ENCODE assay signal across 8 mouse cellular contexts in genomic region chr6:145210816-145211338, GRCm38 (mm10). TPM values are rescaled to one million over a fixed set of nuclear protein-coding genes. Genes with fewer than 3 reads are reported as not detected.
DNase-seq lines count a peak whose midpoint lies in the region; ATAC-seq and TF ChIP-seq lines count a peak whose summit lies in the region.

Casc1 (minus strand) TSS chr6:145211005.
Etfrf1 (plus strand) TSS chr6:145211134.

- peak within 1 kb of the TSS; percentile 96 for H3K9ac ChIP-seq in ES-E14 (ENCODE audit: insufficient read depth, low read depth, low read length, poor library complexity, severe bottlenecking)
- peak within 1 kb of the TSS; percentile 69 for H3K9ac ChIP-seq in forebrain, embryonic 15.5 days (replicated peaks)

- peaks cover 0 to 5% of the 10 kb centered on the region in 2 experiments; a peak in 2 of 4 replicates for H3K4me1 ChIP-seq in ES-E14 (ENCODE audit: control insufficient read depth in 2 of 2, insufficient read depth in 2 of 2, low read length in 2 of 2, poor library complexity in 1 of 2)
- peaks cover 17% of the 10 kb centered on the region for H3K4me1 ChIP-seq in forebrain, embryonic 15.5 days
- no peaks in the 10 kb centered on the region; the same call in 1 of the 2 replicates for H3K4me1 ChIP-seq in lung, adult 2 months (ENCODE audit: control insufficient read depth, insufficient read depth, low read length)

- no peaks in the 10 kb centered on the region for H3K27me3 ChIP-seq in forebrain, embryonic 15.5 days

- peak within 1 kb of the TSS; percentile 99 for H3K27ac ChIP-seq in ES-E14 (ENCODE audit: insufficient read depth, low read depth, low read length, poor library complexity, severe bottlenecking)
- H3K27ac ChIP-seq in forebrain, embryonic 15.5 days (replicated peaks), result peak within 1 kb of the TSS; percentile 93

- in situ Hi-C loops in ES-E14 (cut with MboI; ENCODE audit: low sequenced_read_pairs in 2 of 2, unreplicated experiment in 2 of 2), result loop anchor here (10.0 to 25.0 kb wide), 2 partner anchors 126 to 134 kb away; no protein-coding TSS in a partner anchor

- peak; percentile 100 for ATAC-seq in forebrain, embryonic 15.5 days (replicated peaks)
- peak; percentile 95 for ATAC-seq in neutrophil, adult 5-6 weeks (ENCODE audit: extremely low read depth, insufficient number of reproducible peaks, low FRiP score, poor library complexity, severe bottlenecking)

- H3K4me2 ChIP-seq in forebrain, embryonic 15.5 days (replicated peaks), result peak within 1 kb of the TSS; percentile 60

- under 1% methylated on average over 36 of the region's 36 CpGs for WGBS in forebrain, embryonic 15.5 days
- WGBS in lung, adult 2 months, result under 1% methylated on average over 36 of the region's 36 CpGs

- H3K9me3 ChIP-seq in ES-E14 (ENCODE audit: control insufficient read depth, insufficient read depth, low read depth, low read length), result no peaks in the 10 kb centered on the region
- H3K9me3 ChIP-seq in forebrain, embryonic 15.5 days, result no peaks in the 10 kb centered on the region

- no peak for TF ChIP-seq CTCF in lung, adult 2 months (IDR thresholded peaks at IDR 0.05; ENCODE audit: insufficient read depth, low read length)

- intact Hi-C loops in heart, postnatal 25 days (cut with DNase I), result loop anchor here (2.0 kb wide), 1 partner anchor 38 kb away; no protein-coding TSS in a partner anchor

- DNase-seq in ES-E14 (ENCODE audit: low read depth, low spot score), result peak; percentile 100
- DNase-seq in cerebellum, adult 11-12 months, result peak; percentile 100
- peak; percentile 99 for DNase-seq in heart, postnatal 25 days (ENCODE audit: low spot score)
- DNase-seq in layer of hippocampus, adult 18-20 months (ENCODE audit: low spot score in 2 of 2), result peak; percentile 99
- peak; percentile 96 for DNase-seq in lung, adult 2 months
- DNase-seq in thymus, adult 18-20 months, result peak; percentile 98 to 100

- H3K36me3 ChIP-seq in ES-E14 (ENCODE audit: control insufficient read depth, insufficient read depth, low read length, poor library complexity, severe bottlenecking), result no peaks in the 10 kb centered on the region; the same call in none of the 2 replicates
- H3K36me3 ChIP-seq in forebrain, embryonic 15.5 days, result no peaks in the 10 kb centered on the region

- peak; percentile 93; the same call in 1 of the 2 replicates for TF ChIP-seq POLR2A in lung, adult 2 months (IDR thresholded peaks at IDR 0.05; ENCODE audit: borderline replicate concordance, extremely low read depth, low read depth, low read length)

- H3K4me3 ChIP-seq in ES-E14 (ENCODE audit: insufficient read depth in 1 of 2, low read depth in 1 of 2, low read length in 2 of 2, poor library complexity in 1 of 2, severe bottlenecking in 1 of 2), result peak within 1 kb of the TSS; percentile 79 to 88
- H3K4me3 ChIP-seq in forebrain, embryonic 15.5 days, result peak within 1 kb of the TSS; percentile 70
- H3K4me3 ChIP-seq in lung, adult 2 months (replicated peaks; ENCODE audit: extremely low read depth, low read depth, low read length), result peak within 1 kb of the TSS; percentile 84

TF ChIP-seq in ES-E14, 5 proteins besides CTCF, POLR2A, EP300 and RAD21:
- TF ChIP-seq MAFK (IDR thresholded peaks at IDR 0.05; ENCODE audit: insufficient read depth, low read depth, low read length), result no peak
- TF ChIP-seq HCFC1 (IDR thresholded peaks at IDR 0.05; ENCODE audit: borderline replicate concordance, insufficient read depth, low read length), result peak; percentile 53; the same call in 1 of the 2 replicates

RNA-seq across cellular contexts. Expression of gene Casc1, which starts in this region (rescaled TPM):
- total RNA-seq in ES-E14 (2012; rRNA removed), result 0.80 and 0.85 TPM in 2 replicates
- polyA plus RNA-seq in forebrain, embryonic 15.5 days (2015; fragmentation: Nextera tagmentation; extraction: Ambion mirVana), result 0.65 and 0.98 TPM in 2 replicates
- total RNA-seq in heart, postnatal 25 days (2021), result 1 to 10 TPM in 1 of 2 experiments, under 1 TPM in 1; 0.91 to 1.0 TPM
- total RNA-seq in layer of hippocampus, adult 18-20 months (2021), result 1 to 10 TPM; 1.0 to 1.3 TPM
- 3.2 and 4.5 TPM in 2 replicates for polyA plus RNA-seq in lung, adult 2 months (2012; rRNA removed)
- total RNA-seq in neutrophil, adult 5-6 weeks (2017), result 5.6 and 6.4 TPM in 2 replicates

RNA-seq across cellular contexts. Expression of gene Etfrf1, which starts in this region (rescaled TPM):
- 11.4 and 12.9 TPM in 2 replicates for total RNA-seq in ES-E14 (2012; rRNA removed)
- polyA plus RNA-seq in forebrain, embryonic 15.5 days (2015; fragmentation: Nextera tagmentation; extraction: Ambion mirVana), result 27.1 and 27.7 TPM in 2 replicates
- 100 to 1,000 TPM; 100 to 112 TPM for total RNA-seq in heart, postnatal 25 days (2021)
- total RNA-seq in layer of hippocampus, adult 18-20 months (2021), result 10 to 100 TPM; 26.5 to 26.9 TPM
- 3.7 and 8.3 TPM in 2 replicates for polyA plus RNA-seq in lung, adult 2 months (2012; rRNA removed)
- total RNA-seq in neutrophil, adult 5-6 weeks (2017), result 27.6 and 32.3 TPM in 2 replicates

Comparison
In these comparisons a context has a peak if more than half of its experiments do, and no peak if none do; other contexts are left out.
1. Peak in every context shown above with its lines: DNase-seq, ATAC-seq, H3K4me3 ChIP-seq and H3K27ac ChIP-seq.